Mouse (Mus musculus): ENCODE data around the gene Mast4. TPM values are rescaled to one million over a fixed set of nuclear protein-coding genes. Genes with fewer than 3 reads are reported as not detected.

The Mast4 gene
- total and polyA plus RNA-seq, 2 experiments, result 0.83 to 5.3 TPM

DNA sequence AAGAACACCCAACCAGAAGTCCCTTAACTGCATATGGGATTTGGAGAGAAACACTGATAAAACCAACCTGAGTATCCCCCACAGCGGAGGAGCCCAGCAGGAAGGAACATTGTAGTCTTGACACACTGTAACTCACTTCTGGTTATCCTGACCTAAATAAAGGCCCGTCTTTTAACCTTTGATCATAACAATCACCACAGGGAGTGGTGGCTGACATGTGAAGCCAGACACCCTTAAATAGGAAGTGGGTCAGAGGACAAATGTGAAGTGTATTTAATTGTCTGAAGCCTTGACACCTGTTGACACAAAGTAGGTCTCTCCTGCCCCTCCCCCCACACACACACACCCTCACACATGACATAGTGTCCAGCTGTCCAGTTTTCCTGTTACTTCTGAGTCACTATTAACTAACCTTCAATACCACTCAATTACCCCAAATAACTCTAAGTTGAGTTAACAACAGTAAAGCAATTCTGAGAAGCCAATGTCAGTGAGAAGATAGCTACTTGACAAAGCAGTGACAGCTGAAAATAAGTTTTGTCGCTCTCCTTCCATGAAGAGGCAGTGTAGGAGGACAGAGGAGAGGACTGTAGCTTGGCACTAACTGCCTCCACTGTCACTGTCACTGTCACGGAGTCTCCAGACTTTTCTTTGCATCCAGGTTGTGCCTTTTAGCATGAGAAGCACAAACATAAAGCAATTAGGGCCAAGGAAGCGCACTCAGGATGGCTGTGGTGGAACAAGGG is 87.2 kb downstream of the Mast4 start:
- DNase-seq (ENCODE audit: extremely low read depth, low read depth, low spot score), result no peak
- H3K36me3 ChIP-seq (ENCODE audit: control insufficient read depth, insufficient read depth, low read length), result no peaks in the 10 kb centered on the region
- H3K27me3 ChIP-seq (ENCODE audit: control insufficient read depth, insufficient read depth, low read length), result no peaks in the 10 kb centered on the region
- H3K9ac ChIP-seq (ENCODE audit: low read depth, low read length), result no peak overlapping the region
- no peak for TF ChIP-seq CTCF (IDR thresholded peaks at IDR 0.05; ENCODE audit: low read depth, low read length)
- TF ChIP-seq POLR2A (IDR thresholded peaks at IDR 0.05; ENCODE audit: extremely low read depth, insufficient read depth, low read length), result no peak
- H3K4me1 ChIP-seq (ENCODE audit: control insufficient read depth, insufficient read depth, low read length), result no peaks in the 10 kb centered on the region
- 77% methylated on average over 5 of the region's 5 CpGs for WGBS
- no peak overlapping the region for H3K27ac ChIP-seq (replicated peaks; ENCODE audit: insufficient read depth, low read depth, low read length)
- no peaks in the 10 kb centered on the region for H3K79me2 ChIP-seq (ENCODE audit: control insufficient read depth, insufficient read depth, low read length)
- no peak overlapping the region for H3K4me3 ChIP-seq (ENCODE audit: insufficient read depth, low read depth, low read length)

DNA sequence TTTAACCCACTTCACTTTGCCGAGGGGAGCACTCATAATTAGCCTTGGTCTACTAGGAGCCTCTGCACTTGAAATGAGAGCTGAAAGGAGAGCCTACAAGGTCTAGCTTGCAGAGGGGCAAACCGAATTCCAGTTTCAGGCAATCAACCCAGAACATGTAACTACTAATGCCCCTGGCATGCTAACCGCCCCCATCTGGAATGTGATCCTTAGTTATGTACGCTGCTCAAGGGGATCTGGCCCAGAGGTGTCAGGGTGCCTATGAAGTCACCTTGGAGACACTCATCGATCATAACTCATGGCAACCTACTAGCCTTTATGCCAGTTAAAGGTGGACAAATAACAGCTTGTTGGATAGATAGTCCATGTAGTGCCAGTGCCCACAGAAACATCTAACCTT is 88.9 kb downstream of the Mast4 start:
- Histone ChIP-seq H3K79me2 (ENCODE audit: control insufficient read depth, insufficient read depth, low read length) (no peaks in the 10 kb centered on the region), H3K4me1 (ENCODE audit: control insufficient read depth, insufficient read depth, low read length) (no peaks in the 10 kb centered on the region), H3K4me3 (ENCODE audit: insufficient read depth, low read depth, low read length) (no peak overlapping the region), H3K27me3 (ENCODE audit: control insufficient read depth, insufficient read depth, low read length) (no peaks in the 10 kb centered on the region), H3K27ac (replicated peaks; ENCODE audit: insufficient read depth, low read depth, low read length) (no peak overlapping the region), H3K9ac (ENCODE audit: low read depth, low read length) (no peak overlapping the region), H3K36me3 (ENCODE audit: control insufficient read depth, insufficient read depth, low read length) (no peaks in the 10 kb centered on the region)
- TF ChIP-seq CTCF (IDR thresholded peaks at IDR 0.05; ENCODE audit: low read depth, low read length) (no peak), POLR2A (IDR thresholded peaks at IDR 0.05; ENCODE audit: extremely low read depth, insufficient read depth, low read length) (no peak)
- 92% methylated on average over 5 of the region's 5 CpGs for WGBS
- no peak for DNase-seq (ENCODE audit: extremely low read depth, low read depth, low spot score)

DNA sequence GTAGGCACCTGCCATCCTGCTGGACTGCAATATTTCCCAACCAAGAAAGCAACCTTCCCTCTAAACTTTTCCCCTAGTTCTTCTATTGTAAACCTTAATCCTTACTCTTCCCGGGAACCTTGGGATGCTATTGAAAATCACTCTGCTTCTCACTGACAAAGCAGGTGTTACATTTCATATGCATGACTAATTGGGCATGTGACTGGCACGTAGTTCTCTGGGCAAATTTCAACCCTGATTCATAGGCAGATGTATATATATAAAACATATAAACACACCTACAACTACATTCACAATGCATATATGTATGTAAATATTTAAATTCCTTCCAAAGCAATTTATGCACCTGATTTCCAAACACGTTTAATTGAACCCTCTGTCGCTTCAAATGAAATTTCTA is 90.2 kb downstream of the Mast4 start:
- Histone ChIP-seq H3K4me1 (ENCODE audit: control insufficient read depth, insufficient read depth, low read length) (no peaks in the 10 kb centered on the region), H3K9ac (ENCODE audit: low read depth, low read length) (no peak overlapping the region), H3K79me2 (ENCODE audit: control insufficient read depth, insufficient read depth, low read length) (no peaks in the 10 kb centered on the region), H3K27me3 (ENCODE audit: control insufficient read depth, insufficient read depth, low read length) (no peaks in the 10 kb centered on the region), H3K36me3 (ENCODE audit: control insufficient read depth, insufficient read depth, low read length) (no peaks in the 10 kb centered on the region), H3K27ac (replicated peaks; ENCODE audit: insufficient read depth, low read depth, low read length) (no peak overlapping the region), H3K4me3 (ENCODE audit: insufficient read depth, low read depth, low read length) (no peak overlapping the region)
- WGBS, result 72% methylated on average over 4 of the region's 4 CpGs
- TF ChIP-seq CTCF (IDR thresholded peaks at IDR 0.05; ENCODE audit: low read depth, low read length), result no peak
- TF ChIP-seq POLR2A (IDR thresholded peaks at IDR 0.05; ENCODE audit: extremely low read depth, insufficient read depth, low read length), result no peak
- no peak for DNase-seq (ENCODE audit: extremely low read depth, low read depth, low spot score)

DNA sequence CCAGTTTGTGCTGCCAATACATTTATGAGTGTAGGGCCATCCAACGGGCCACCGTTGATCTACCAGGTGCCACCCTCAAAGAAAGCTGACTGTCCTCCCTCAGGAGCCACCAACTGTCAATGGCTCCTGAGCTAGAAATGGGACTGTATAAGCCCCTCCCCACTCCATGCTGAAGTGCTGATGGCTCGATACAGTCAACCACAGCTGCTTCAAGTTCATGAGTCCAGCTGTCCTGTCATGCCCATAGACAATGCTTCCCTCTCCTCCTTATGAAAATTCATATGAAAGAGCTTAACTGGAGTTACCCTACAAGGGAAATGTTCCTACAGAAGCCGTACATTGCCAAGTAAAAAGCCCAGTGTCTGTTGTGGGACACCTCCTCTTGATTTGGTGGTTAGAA is 93.2 kb downstream of the Mast4 start:
- Histone ChIP-seq H3K27me3 (ENCODE audit: control insufficient read depth, insufficient read depth, low read length) (no peaks in the 10 kb centered on the region), H3K4me3 (ENCODE audit: insufficient read depth, low read depth, low read length) (no peak overlapping the region), H3K27ac (replicated peaks; ENCODE audit: insufficient read depth, low read depth, low read length) (no peak overlapping the region), H3K9ac (ENCODE audit: low read depth, low read length) (no peak overlapping the region), H3K4me1 (ENCODE audit: control insufficient read depth, insufficient read depth, low read length) (no peaks in the 10 kb centered on the region), H3K79me2 (ENCODE audit: control insufficient read depth, insufficient read depth, low read length) (no peaks in the 10 kb centered on the region), H3K36me3 (ENCODE audit: control insufficient read depth, insufficient read depth, low read length) (no peaks in the 10 kb centered on the region)
- TF ChIP-seq CTCF (IDR thresholded peaks at IDR 0.05; ENCODE audit: low read depth, low read length) (no peak), POLR2A (IDR thresholded peaks at IDR 0.05; ENCODE audit: extremely low read depth, insufficient read depth, low read length) (no peak)
- WGBS, result 89% methylated on average over 4 of the region's 4 CpGs
- no peak for DNase-seq (ENCODE audit: extremely low read depth, low read depth, low spot score)

DNA sequence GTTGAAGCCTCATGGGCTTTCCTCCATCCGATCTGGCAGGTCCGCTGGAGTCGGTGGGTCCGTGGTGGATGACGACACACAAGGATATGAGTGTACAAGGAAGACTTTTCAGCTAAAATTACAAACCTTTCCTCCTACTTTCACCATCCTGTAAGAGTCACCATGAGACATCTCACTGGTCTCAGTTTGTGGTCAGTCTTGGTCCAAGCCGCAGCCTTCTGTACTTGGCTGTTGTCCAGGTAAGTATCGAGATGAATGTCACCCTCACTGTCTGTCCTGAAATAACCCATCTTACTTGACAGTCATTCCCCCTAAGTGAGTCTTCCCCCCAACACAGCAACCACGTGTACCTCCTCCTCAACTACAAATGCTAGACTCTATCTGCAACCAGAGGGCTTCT is 94.6 kb downstream of the Mast4 start:
- DNase-seq (ENCODE audit: extremely low read depth, low read depth, low spot score), result no peak
- no peak overlapping the region for H3K27ac ChIP-seq (replicated peaks; ENCODE audit: insufficient read depth, low read depth, low read length)
- H3K4me3 ChIP-seq (ENCODE audit: insufficient read depth, low read depth, low read length), result no peak overlapping the region
- no peak overlapping the region for H3K9ac ChIP-seq (ENCODE audit: low read depth, low read length)
- H3K4me1 ChIP-seq (ENCODE audit: control insufficient read depth, insufficient read depth, low read length), result no peaks in the 10 kb centered on the region
- TF ChIP-seq POLR2A (IDR thresholded peaks at IDR 0.05; ENCODE audit: extremely low read depth, insufficient read depth, low read length) (no peak), CTCF (IDR thresholded peaks at IDR 0.05; ENCODE audit: low read depth, low read length) (no peak)
- H3K79me2 ChIP-seq (ENCODE audit: control insufficient read depth, insufficient read depth, low read length), result no peaks in the 10 kb centered on the region
- no peaks in the 10 kb centered on the region for H3K36me3 ChIP-seq (ENCODE audit: control insufficient read depth, insufficient read depth, low read length)
- H3K27me3 ChIP-seq (ENCODE audit: control insufficient read depth, insufficient read depth, low read length), result no peaks in the 10 kb centered on the region
- WGBS, result 91% methylated on average over 8 of the region's 8 CpGs

DNA sequence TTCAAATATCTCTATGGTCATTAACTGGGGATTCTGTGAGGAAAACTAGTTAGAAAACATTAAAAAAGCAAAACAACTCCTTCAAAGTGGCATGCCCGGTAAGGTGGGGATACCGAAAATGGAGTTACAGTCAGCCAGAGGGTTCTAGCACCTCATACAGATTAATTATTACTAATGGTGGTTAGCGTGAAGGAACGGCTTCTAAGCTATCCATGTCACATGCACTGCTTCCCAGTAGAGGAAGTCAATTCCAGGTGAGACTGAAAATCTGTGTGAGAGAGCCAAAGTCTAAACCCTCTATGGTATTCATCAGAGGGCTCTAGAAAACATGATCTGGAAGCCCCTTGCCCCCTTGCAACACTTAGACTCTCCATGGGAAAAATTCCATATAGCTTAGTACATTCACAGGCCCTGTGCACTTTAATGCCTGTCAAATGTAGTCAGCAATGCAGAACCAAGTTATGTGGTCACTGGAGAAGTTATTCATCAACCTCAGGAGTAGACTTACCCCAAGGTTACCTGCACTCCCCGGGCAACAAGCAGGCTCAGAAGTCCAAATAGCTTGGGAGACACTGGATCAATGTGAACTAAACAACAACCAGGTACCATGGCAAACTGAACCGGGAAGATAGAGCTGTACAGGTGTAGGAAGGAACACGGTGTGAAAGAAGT is 96.1 kb downstream of the Mast4 start:
- Histone ChIP-seq H3K4me3 (ENCODE audit: insufficient read depth, low read depth, low read length) (no peak overlapping the region), H3K27ac (replicated peaks; ENCODE audit: insufficient read depth, low read depth, low read length) (no peak overlapping the region), H3K27me3 (ENCODE audit: control insufficient read depth, insufficient read depth, low read length) (no peaks in the 10 kb centered on the region), H3K9ac (ENCODE audit: low read depth, low read length) (no peak overlapping the region), H3K4me1 (ENCODE audit: control insufficient read depth, insufficient read depth, low read length) (no peaks in the 10 kb centered on the region), H3K36me3 (ENCODE audit: control insufficient read depth, insufficient read depth, low read length) (no peaks in the 10 kb centered on the region), H3K79me2 (ENCODE audit: control insufficient read depth, insufficient read depth, low read length) (no peaks in the 10 kb centered on the region)
- no peak for DNase-seq (ENCODE audit: extremely low read depth, low read depth, low spot score)
- TF ChIP-seq CTCF (IDR thresholded peaks at IDR 0.05; ENCODE audit: low read depth, low read length) (no peak), POLR2A (IDR thresholded peaks at IDR 0.05; ENCODE audit: extremely low read depth, insufficient read depth, low read length) (no peak)
- whole genome bisulfite sequencing, result 63% methylated on average over 7 of the region's 7 CpGs
